Mouse (Mus musculus) erythroblast, adult 5-6 weeks (primary cell): ENCODE data around the gene Mfge8. TPM values are rescaled to one million over a fixed set of nuclear protein-coding genes. Genes with fewer than 3 reads are reported as not detected.

Experiments
- ATAC-seq: replicated peaks from 2 replicates; pipeline ENCODE4 v1.8.0; 2016; ENCODE audit warnings: moderate number of reproducible peaks, mild to moderate bottlenecking, moderate TSS enrichment, inconsistent platforms; ENCODE audit not compliant: poor library complexity, low FRiP score, severe bottlenecking
- total RNA-seq, 2 experiments: library from RNA; stranded (forward) in 1 of 2; stranded (reverse) in 1 of 2; fragments of 150-400 nt in 1 of 2; fragments of 200-764, 138-1000 nt in 1 of 2; gene quantifications; 2 replicates each; pipeline versions ENCODE4 v1.2.3 to v1.2.4; 2015 to 2017; ENCODE audit warnings: low replicate concordance in 2 of 2

The Mfge8 gene
- total RNA-seq, 2 experiments from 2014 or later = 2.7 TPM; not detected in 1

GRCm38 (mm10) chr7:79130843-79131444 is 17.9 kb downstream of the Mfge8 start, which contains the start of gene Hapln3:
Gene Hapln3 (minus strand): TSS chr7:79131018.
- no peak for ATAC-seq

- no peak for ATAC-seq
Observed at GRCm38 (mm10) chr7:79130385-79130784, 18.5 kb downstream of the Mfge8 start.

GRCm38 (mm10) chr7:79129883-79130282 is 19.0 kb downstream of the Mfge8 start:
- no peak for ATAC-seq

GRCm38 (mm10) chr7:79123465-79123864 is 25.4 kb downstream of the Mfge8 start:
- ATAC-seq = no peak

- ATAC-seq = no peak
Observed at GRCm38 (mm10) chr7:79113848-79114247, 35.0 kb downstream of the Mfge8 start.

- no peak for ATAC-seq
Observed at GRCm38 (mm10) chr7:79096492-79096891, 52.4 kb downstream of the Mfge8 start.

- no peak for ATAC-seq
Observed at GRCm38 (mm10) chr7:79089111-79089510, 59.7 kb downstream of the Mfge8 start.

Other genes starting within 250 kb of the Mfge8 start
- 792 and 830 TPM in 2 replicates for gene Isg20, start 235.6 kb downstream of the Mfge8 start, total RNA-seq (2015; ENCODE audit: low replicate concordance)
- 550 and 581 TPM in 2 replicates for gene Isg20, start 235.6 kb downstream of the Mfge8 start, total RNA-seq (2017; ENCODE audit: low replicate concordance)
- not detected in 2 replicates for gene Acan, start 95.6 kb downstream of the Mfge8 start, total RNA-seq (2015; ENCODE audit: low replicate concordance)
- not detected in 2 replicates for gene Acan, start 95.6 kb downstream of the Mfge8 start, total RNA-seq (2017; ENCODE audit: low replicate concordance)
- gene Hapln3, start 18.0 kb downstream of the Mfge8 start, total RNA-seq (2015; ENCODE audit: low replicate concordance) = not detected in 2 replicates
- not detected in 2 replicates for gene Hapln3, start 18.0 kb downstream of the Mfge8 start, total RNA-seq (2017; ENCODE audit: low replicate concordance)
- gene Abhd2, start 124.1 kb upstream of the Mfge8 start, total RNA-seq (2015; ENCODE audit: low replicate concordance) = 19.0 and 19.6 TPM in 2 replicates
- 12.1 and 14.9 TPM in 2 replicates for gene Abhd2, start 124.1 kb upstream of the Mfge8 start, total RNA-seq (2017; ENCODE audit: low replicate concordance)
- not detected in 2 replicates for gene Rlbp1, start 238.0 kb upstream of the Mfge8 start, total RNA-seq (2015; ENCODE audit: low replicate concordance)
- not detected in 2 replicates for gene Rlbp1, start 238.0 kb upstream of the Mfge8 start, total RNA-seq (2017; ENCODE audit: low replicate concordance)
- gene Fanci, start 242.9 kb upstream of the Mfge8 start, total RNA-seq (2015; ENCODE audit: low replicate concordance) = 2.3 and 6.5 TPM in 2 replicates
- 11.6 and 11.8 TPM in 2 replicates for gene Fanci, start 242.9 kb upstream of the Mfge8 start, total RNA-seq (2017; ENCODE audit: low replicate concordance)